Mouse (Mus musculus) myocyte (in vitro differentiated cells): ENCODE measurements around the gene Zfp423. TPM values are rescaled to one million over a fixed set of nuclear protein-coding genes. Genes with fewer than 3 reads are reported as not detected.

Experiments used
- H3K27me3 ChIP-seq: one replicate; pipeline ENCODE4 v1.6.1; 2011; ENCODE audit not compliant: control insufficient read depth, insufficient read depth, insufficient read length
- H3K36me3 ChIP-seq: one replicate; pipeline ENCODE4 v1.6.1; 2011; ENCODE audit not compliant: control insufficient read depth, insufficient read depth
- H3K4me2 ChIP-seq: one replicate; pipeline ENCODE4 v1.6.1; 2011; ENCODE audit warnings: low read depth, control low read depth
- H3K4me3 ChIP-seq: one replicate; pipeline ENCODE4 v1.5.1; 2011; ENCODE audit warnings: mild to moderate bottlenecking, control low read depth, moderate library complexity
- H3K79me2 ChIP-seq: one replicate; pipeline ENCODE4 v1.6.1; 2011; ENCODE audit not compliant: control insufficient read depth, insufficient read depth
- H3ac ChIP-seq: one replicate; pipeline ENCODE4 v1.6.1; 2011; ENCODE audit not compliant: control insufficient read depth, insufficient read length
- CEBPB ChIP-seq: IDR thresholded peaks from 2 replicates; pipeline ENCODE4 v1.6.1; 2011; ENCODE audit warnings: mild to moderate bottlenecking, moderate library complexity; ENCODE audit not compliant: poor library complexity, insufficient read depth, severe bottlenecking
- E2F4 ChIP-seq: IDR thresholded peaks from one replicate; pipeline ENCODE4 v1.6.1; 2011; ENCODE audit warnings: mild to moderate bottlenecking, control low read depth, moderate library complexity; ENCODE audit not compliant: insufficient read depth
- MAX ChIP-seq: IDR thresholded peaks from one replicate; pipeline ENCODE4 v1.6.1; 2011; ENCODE audit warnings: low read depth, mild to moderate bottlenecking, control low read depth
- MYOD1 ChIP-seq, 3 experiments: IDR thresholded peaks; one replicate each; pipeline ENCODE4 v1.6.1; 2011; ENCODE audit warnings: control low read depth in 2 of 3, low read depth in 2 of 3, mild to moderate bottlenecking in 2 of 3, moderate library complexity in 1 of 3; ENCODE audit not compliant: insufficient read length in 2 of 3, control insufficient read depth in 1 of 3
- MYOG ChIP-seq, 3 experiments: IDR thresholded peaks; one replicate each; pipeline ENCODE4 v1.6.1; 2011; ENCODE audit warnings: control low read depth in 2 of 3, low read depth in 2 of 3, mild to moderate bottlenecking in 2 of 3; ENCODE audit not compliant: insufficient read length in 2 of 3, control insufficient read depth in 1 of 3, insufficient read depth in 1 of 3
- POLR2A ChIP-seq: IDR thresholded peaks from one replicate; pipeline ENCODE4 v1.6.1; 2011; ENCODE audit warnings: low read depth, mild to moderate bottlenecking, control low read depth, moderate library complexity; ENCODE audit not compliant: insufficient read length
- POLR2AphosphoS2 ChIP-seq: IDR thresholded peaks from one replicate; pipeline ENCODE4 v1.6.1; 2011; ENCODE audit warnings: low read depth, control low read depth; ENCODE audit not compliant: insufficient read length
- REST ChIP-seq: IDR thresholded peaks from one replicate; pipeline ENCODE4 v1.6.1; 2011; ENCODE audit warnings: mild to moderate bottlenecking, control low read depth, moderate library complexity; ENCODE audit not compliant: insufficient read depth, insufficient read length
- SRF ChIP-seq: IDR thresholded peaks from one replicate; pipeline ENCODE4 v1.6.1; 2011; ENCODE audit warnings: low read depth; ENCODE audit not compliant: control insufficient read depth, insufficient read length
- TCF12 ChIP-seq: IDR thresholded peaks from one replicate; pipeline ENCODE4 v1.6.1; 2011; ENCODE audit warnings: mild to moderate bottlenecking, control low read depth; ENCODE audit not compliant: poor library complexity, insufficient read depth, severe bottlenecking
- TCF3 ChIP-seq: IDR thresholded peaks from one replicate; pipeline ENCODE4 v1.6.1; 2011; ENCODE audit warnings: low read depth, control low read depth; ENCODE audit not compliant: insufficient read length
- USF1 ChIP-seq: IDR thresholded peaks from one replicate; pipeline ENCODE4 v1.6.1; 2011; ENCODE audit warnings: low read depth, mild to moderate bottlenecking, control low read depth, moderate library complexity
- polyA plus RNA-seq: library from polyadenylated mRNA; unstranded; fragments of >200 nt; fragmentation: generic; extraction: Trizol; gene quantifications from one replicate; pipeline ENCODE4 v1.2.1, GENCODE M21; 2012; ENCODE audit warnings: missing spikeins

Zfp423 gene
- polyA plus RNA-seq, 1 experiment = 0.04 TPM

GRCm38 (mm10) chr8:87918004-87918403 is 41.4 kb downstream of the Zfp423 start:
- H3K27me3 ChIP-seq = peaks cover 5% of the 10 kb centered on the region
- TF ChIP-seq POLR2AphosphoS2 = no peak
- no peak for TF ChIP-seq E2F4
- TF ChIP-seq MYOG (IDR thresholded peaks at IDR 0.05; ENCODE audit: control insufficient read depth in 1 of 3, insufficient read depth in 1 of 3, insufficient read length in 2 of 3, low read depth in 2 of 3) = no peak
- TF ChIP-seq MAX = no peak
- TF ChIP-seq CEBPB = no peak
- no peak for TF ChIP-seq MYOD1 (IDR thresholded peaks at IDR 0.05; ENCODE audit: control insufficient read depth in 1 of 3, insufficient read length in 2 of 3, low read depth in 2 of 3)
- TF ChIP-seq TCF12 = no peak
- TF ChIP-seq POLR2A = no peak

GRCm38 (mm10) chr8:87915763-87916162 is 43.6 kb downstream of the Zfp423 start:
- H3ac ChIP-seq = no peak overlapping the region
- no peaks in the 10 kb centered on the region for H3K36me3 ChIP-seq
- no peaks in the 10 kb centered on the region for H3K79me2 ChIP-seq
- no peak for TF ChIP-seq POLR2A
- no peak for TF ChIP-seq E2F4
- TF ChIP-seq TCF12 = no peak
- TF ChIP-seq SRF = no peak
- TF ChIP-seq MYOD1 (IDR thresholded peaks at IDR 0.05; ENCODE audit: control insufficient read depth in 1 of 3, insufficient read length in 2 of 3, low read depth in 2 of 3) = no peak
- TF ChIP-seq MAX = no peak
- no peak for TF ChIP-seq REST
- no peak for TF ChIP-seq CEBPB
- TF ChIP-seq POLR2AphosphoS2 = no peak
- TF ChIP-seq TCF3 = no peak
- H3K27me3 ChIP-seq = peaks cover 5% of the 10 kb centered on the region
- no peak overlapping the region for H3K4me3 ChIP-seq
- H3K4me2 ChIP-seq = no peak overlapping the region

More at GRCm38 (mm10) chr8:87918004-87918403, 41.4 kb downstream of the Zfp423 start:
- H3K36me3 ChIP-seq = no peaks in the 10 kb centered on the region
- H3ac ChIP-seq = no peak overlapping the region
- H3K4me2 ChIP-seq = no peak overlapping the region
- no peak overlapping the region for H3K4me3 ChIP-seq
- no peaks in the 10 kb centered on the region for H3K79me2 ChIP-seq

GRCm38 (mm10) chr8:87914247-87914967 is 45.0 kb downstream of the Zfp423 start:
- no peak overlapping the region for H3ac ChIP-seq
- H3K79me2 ChIP-seq = no peaks in the 10 kb centered on the region
- H3K4me3 ChIP-seq = no peak overlapping the region
- H3K27me3 ChIP-seq = peaks cover 5% of the 10 kb centered on the region
- no peak for TF ChIP-seq TCF3
- no peak for TF ChIP-seq SRF
- no peak for TF ChIP-seq USF1
- no peak for TF ChIP-seq MAX
- no peak for TF ChIP-seq MYOD1 (IDR thresholded peaks at IDR 0.05; ENCODE audit: control insufficient read depth in 1 of 3, insufficient read length in 2 of 3, low read depth in 2 of 3)
- no peaks in the 10 kb centered on the region for H3K36me3 ChIP-seq
- no peak overlapping the region for H3K4me2 ChIP-seq

- TF ChIP-seq MAX (no peak), USF1 (no peak), MYOD1 (IDR thresholded peaks at IDR 0.05; ENCODE audit: control insufficient read depth in 1 of 3, insufficient read length in 2 of 3, low read depth in 2 of 3) (no peak), CEBPB (no peak), POLR2AphosphoS2 (no peak), REST (no peak), POLR2A (no peak), E2F4 (no peak), SRF (no peak), MYOG (IDR thresholded peaks at IDR 0.05; ENCODE audit: control insufficient read depth in 1 of 3, insufficient read depth in 1 of 3, insufficient read length in 2 of 3, low read depth in 2 of 3) (no peak), TCF3 (no peak), TCF12 (no peak)
- H3ac ChIP-seq = no peak overlapping the region
- H3K4me2 ChIP-seq = no peak overlapping the region
- H3K4me3 ChIP-seq = no peak overlapping the region
- no peaks in the 10 kb centered on the region for H3K79me2 ChIP-seq
- peaks cover 4% of the 10 kb centered on the region for H3K27me3 ChIP-seq
- H3K36me3 ChIP-seq = no peaks in the 10 kb centered on the region
These were observed 50.5 kb downstream of the Zfp423 start for GRCm38 (mm10) chr8:87908940-87909339.

- TF ChIP-seq MAX (no peak), TCF3 (no peak), USF1 (no peak)
- Histone ChIP-seq H3K36me3 (no peaks in the 10 kb centered on the region), H3K79me2 (no peaks in the 10 kb centered on the region), H3ac (no peak overlapping the region), H3K27me3 (peaks cover 4% of the 10 kb centered on the region), H3K4me3 (no peak overlapping the region), H3K4me2 (no peak overlapping the region)
These were observed 54.0 kb downstream of the Zfp423 start for GRCm38 (mm10) chr8:87905404-87905803.
